Mouse (Mus musculus) common myeloid progenitor, adult 5-6 weeks (primary cell): ENCODE measurements at regions not wholly inside any gene's neighbourhood (a gene's known extent, or its start where the extent isn't known, plus 50 kb on each side); places are given as distances from the start of the nearest gene placed in this dataset.
A peak's percentile ranks its signal among the peaks of the same experiment; 100 is the strongest.

Source experiments
- ATAC-seq: replicated peaks from 2 replicates; pipeline ENCODE4 v1.8.0; 2016; ENCODE audit warnings: low read depth, mild to moderate bottlenecking, moderate TSS enrichment, inconsistent platforms; ENCODE audit not compliant: poor library complexity, severe bottlenecking

DNA sequence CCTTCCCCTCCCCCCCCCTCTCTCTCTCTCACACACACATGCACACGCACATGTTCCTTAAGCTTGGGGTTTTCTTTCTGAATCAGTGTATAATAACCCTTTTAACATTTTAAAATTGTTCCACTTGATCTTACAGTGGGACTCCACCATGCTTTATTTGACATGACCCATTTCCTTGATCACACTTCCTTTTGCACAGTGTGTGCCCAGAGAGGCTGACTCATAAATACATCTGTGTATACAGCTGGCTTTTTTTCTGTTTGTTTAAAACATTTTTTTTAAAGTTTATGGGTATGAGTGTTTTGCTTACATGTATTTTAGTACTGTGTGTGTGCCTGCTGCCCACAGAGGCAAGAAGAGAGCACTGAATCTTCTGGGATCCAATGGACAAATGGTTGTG is 202.7 kb upstream of the Meis1 start:
- no peak for ATAC-seq

DNA sequence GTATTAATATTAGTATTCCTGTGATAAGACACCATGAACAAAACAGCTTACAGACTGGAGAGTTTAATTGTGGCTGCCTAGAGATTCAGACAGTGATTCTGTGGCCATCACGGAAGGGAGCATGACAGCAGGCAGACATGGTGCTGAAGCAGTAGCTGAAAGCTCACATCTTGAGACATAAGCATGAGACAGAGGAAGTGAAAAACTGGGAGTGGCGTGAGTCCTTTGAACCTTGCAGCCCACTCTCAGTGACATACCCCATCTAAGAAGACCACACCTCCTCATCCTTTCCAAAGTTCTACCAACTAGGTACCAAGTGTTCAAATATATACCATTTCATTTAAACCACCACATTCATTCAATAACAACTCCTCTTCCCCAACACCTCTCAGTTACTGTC is 208.0 kb upstream of the Meis1 start:
- no peak for ATAC-seq

DNA sequence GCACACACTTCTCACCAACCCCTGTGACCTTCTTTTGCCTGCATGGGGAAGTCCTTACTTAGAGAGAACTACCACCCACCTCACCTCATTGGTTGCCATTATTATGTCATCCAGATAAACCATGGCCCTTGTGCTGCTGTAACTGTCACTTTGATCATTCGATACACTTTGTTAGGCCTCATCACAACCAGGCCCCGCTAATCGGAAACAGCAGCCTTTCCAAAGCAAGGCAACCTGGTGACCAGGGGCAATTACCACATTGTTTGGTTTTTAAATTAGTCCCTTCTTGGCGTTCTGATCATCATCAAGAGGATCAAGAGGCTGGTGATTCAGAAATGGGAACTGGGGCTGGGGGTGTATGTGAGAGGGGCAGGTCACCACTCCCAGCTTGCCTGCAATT is 208.9 kb upstream of the Meis1 start:
- no peak for ATAC-seq

DNA sequence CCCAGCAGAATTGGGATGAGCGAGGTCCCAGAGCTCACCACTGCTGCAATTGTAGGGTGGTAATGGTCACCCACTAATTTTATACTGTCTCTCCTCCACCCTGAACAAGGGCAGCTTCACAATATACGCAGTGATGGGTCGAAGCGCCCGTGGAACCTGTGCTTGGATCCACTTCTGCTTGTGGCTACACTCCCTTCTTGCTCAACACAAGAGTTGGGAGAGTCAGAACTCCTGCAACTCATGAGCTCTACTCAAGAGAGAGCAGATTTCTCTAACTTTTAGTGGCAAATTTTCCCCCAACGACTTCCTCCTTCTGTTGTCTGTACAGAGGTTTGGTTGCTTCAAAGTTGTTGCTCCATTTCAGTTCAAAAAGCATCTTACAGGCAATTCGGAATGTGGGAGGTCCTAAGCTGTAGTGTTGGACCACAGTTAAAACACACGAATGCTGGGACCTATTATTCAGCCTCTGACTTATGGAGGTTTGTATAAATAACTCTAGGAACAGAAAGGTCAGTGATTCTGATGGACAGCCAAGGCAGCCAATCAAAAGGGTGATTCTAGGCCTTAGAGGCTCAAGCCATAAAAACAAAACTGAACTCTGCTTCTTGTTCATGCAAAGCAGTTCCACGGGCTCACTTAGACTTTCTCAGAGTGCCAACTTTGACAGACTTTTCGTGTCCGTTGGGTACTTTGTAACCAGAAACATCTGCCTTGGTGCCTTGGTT is 227.8 kb upstream of the Meis1 start:
- peak; percentile 47 for ATAC-seq

DNA sequence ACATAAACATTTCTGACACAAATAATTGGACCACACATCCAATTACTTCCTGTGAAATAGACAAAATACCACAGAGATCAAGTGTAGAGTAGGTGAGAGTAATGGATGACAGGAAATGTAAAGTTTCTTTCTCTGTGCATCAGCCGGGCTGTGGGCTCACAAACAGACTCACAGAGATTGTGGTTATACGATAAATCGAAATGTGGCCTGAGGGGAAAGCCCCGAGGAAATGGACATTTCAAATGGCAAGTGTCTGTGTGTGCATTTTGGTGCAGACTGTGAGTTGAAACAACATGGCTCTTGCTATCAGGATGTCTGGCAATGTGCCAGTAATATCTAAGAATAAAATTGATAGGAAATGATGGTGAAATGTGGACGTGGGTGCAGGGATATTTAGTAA is 234.8 kb upstream of the Meis1 start:
- ATAC-seq = no peak

DNA sequence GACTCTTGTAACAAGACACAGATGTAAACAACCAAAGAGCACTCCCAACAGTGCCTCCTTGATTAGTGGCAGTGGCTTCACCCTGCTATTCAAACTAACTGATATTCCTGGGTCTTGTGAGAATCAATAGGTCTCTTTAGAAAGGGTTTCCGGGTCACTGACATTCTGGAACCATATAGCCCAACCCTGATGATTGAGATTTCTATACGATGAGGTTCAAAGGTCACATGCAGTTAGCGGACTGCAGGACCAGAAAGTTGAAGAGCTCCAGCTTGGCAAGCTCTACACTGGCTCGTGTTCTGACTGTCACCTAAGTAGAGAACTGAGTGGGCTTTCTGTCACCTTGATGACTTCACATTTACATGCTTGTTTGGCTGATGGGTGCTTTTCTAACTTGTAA is 235.4 kb upstream of the Meis1 start:
- no peak for ATAC-seq

DNA sequence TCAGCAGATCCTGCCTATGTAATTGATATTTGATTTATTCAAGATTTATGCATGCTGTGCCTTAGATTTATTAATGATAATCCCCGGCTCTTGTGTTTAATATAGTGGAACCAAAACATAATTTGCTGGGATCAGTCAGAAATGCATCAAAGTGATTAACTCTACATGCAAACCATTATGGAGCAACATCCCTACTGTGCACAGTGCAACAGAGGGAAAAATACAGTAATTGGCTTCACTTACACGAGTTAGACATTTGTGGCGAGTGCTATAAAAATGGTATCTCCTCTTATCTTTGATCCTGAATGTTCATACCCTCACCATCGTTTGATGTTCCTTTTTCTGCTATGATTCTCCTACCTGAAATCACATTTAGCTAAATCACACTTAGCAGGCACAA is 238.8 kb upstream of the Meis1 start:
- no peak for ATAC-seq

DNA sequence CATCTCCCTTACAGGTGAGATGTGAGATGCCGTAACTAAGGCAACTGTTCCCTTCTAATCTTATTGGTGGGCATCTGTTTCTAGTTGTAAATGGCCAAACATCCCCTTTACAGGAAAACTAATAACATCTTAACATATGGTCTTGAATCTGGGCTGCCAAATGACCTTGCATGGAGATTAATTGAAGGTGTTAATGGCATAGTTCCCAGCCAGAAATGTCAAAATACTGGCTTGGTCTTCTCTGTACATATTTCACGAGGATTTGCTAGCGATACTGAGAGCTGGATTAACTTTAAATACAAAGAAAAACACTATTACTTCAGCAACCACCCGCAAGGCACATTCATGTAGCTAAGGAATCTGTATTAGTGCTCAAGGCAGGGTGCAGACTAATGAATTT is 244.0 kb upstream of the Meis1 start:
- ATAC-seq = no peak

DNA sequence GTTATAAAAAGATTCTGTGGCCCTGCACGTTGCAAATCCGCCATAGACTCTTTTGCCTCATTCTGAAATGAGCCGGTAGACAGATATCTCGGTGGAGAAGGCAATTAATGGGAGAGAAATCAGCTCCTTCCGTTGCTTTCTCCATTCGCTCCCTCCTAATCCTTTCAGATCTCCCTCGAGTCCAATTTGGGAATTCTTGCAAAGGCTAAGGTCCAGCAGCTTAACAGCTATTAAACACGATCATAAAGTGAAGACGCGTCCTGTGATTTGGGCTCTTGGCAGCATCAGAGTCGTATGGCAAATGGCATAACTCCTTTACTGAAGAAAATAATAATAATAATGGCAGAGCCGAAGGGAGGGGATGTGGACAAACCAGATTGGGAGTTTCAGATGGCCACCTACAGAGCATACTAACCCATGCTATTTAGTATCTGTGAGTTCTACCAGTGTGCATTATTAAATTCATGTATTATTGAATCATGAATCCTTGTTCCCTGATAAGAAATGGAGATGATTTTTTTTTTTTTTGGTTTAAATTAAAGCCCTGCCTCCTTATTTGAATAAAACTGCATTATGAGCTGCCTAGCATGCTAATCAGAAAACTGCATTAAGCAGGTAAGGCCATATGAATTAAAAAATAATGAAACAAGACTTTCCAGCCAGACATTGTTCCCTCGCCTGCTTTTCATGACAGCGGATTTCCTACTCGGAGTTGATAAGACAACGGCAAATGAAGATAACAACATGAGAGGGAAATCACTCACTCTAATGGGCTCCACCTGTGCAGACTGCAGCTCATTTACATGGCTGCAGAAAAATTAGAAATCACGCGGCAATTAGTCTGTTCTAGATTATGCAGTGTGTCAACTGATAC is 246.2 kb upstream of the Meis1 start:
- no peak for ATAC-seq

DNA sequence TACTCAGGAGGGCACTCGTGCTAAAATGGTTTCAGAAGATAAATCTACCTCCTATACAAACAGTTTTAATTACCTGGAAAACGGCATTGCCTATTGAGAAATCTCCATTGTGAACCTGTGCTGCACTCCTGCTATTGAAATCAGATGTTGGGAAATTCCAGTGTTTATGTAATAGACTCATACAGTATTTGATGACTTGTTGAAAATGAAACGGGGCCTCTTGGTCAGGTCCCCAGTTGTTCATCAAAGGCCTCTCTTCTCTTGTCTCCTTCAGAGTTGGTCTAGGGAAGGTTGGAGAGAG is 246.8 kb upstream of the Meis1 start:
- no peak for ATAC-seq

DNA sequence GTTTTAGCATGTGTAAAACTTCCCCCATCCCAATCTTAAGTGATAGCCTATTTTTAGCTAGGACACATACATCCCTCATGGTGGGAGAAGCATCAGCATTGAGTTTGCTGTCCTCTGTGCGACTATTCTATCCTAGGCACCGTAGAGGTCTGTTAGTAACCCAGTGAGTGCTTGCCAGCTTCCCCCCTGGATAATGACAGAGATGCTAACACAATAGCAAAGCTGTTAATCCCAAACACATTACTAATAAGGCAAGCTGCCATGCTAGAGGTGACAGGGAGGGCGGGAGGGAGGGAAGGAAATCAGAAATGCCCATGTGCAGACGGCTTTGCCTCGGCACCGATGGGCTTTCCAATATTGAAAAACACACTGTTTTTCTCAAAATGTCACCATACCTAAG is 272.2 kb upstream of the Meis1 start:
- no peak for ATAC-seq

DNA sequence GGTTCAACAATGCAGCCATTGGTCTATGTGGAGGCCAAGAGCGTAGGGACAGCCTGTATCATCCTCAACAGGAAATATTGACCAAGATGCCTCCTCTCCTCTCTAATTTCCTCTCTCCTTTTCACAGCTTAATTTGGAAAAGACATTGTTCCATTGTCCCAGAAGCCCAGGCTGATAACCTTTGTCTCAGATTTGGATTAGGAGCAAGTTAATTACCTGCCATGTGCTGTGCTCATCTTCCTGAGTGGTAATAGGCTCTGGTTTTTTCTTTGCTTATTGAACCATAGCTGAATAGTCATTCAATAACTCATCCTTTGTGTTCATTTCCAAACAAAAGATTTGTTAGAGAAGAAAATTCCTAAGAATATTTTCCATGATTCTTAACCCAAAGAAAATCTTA is 280.6 kb upstream of the Meis1 start:
- ATAC-seq = no peak

DNA sequence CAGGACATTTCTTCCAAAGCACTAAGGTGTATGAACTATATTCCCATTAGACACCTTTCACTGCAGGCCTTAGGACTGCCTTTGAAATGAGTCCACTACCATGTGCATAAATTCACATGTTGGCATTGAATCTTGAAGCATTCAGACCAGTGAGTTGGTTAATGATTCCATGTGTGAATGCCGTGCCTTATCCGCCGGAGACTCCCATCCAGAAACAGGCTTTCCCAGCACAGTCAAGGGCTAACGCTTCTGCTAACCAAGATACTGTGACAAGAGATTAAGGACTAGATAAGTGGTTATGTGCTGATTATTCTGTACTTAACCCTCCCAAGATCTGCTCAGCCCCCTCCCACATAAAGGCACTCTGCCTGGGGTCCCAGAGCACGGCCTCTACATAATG is 287.9 kb upstream of the Meis1 start:
- ATAC-seq = no peak

DNA sequence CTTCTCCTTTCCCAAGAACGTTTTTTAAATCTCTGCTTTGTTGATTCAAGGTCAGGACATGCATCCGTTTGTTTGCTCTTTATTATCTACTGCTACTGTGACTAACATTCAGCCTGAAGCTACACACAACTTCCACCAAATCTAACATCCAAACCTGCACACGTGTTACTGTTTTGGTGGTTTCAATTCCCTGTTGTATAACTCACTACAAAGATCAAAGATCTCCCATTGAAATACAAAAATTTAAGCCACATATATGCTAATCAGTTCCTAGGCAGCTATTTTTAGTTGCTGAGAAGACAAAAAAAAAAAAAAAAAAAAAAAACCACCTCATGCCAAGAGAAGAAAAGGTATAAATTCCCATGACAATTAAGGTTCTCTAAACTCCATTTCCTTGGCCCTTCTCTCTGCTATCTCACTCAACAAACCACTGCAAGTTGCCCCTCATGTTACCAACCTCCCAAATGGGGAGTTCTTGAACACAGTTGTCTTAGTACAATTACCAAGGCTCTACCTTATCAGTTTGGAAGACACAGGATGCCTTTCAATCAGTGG is 312.0 kb upstream of the Meis1 start:
- ATAC-seq = no peak

DNA sequence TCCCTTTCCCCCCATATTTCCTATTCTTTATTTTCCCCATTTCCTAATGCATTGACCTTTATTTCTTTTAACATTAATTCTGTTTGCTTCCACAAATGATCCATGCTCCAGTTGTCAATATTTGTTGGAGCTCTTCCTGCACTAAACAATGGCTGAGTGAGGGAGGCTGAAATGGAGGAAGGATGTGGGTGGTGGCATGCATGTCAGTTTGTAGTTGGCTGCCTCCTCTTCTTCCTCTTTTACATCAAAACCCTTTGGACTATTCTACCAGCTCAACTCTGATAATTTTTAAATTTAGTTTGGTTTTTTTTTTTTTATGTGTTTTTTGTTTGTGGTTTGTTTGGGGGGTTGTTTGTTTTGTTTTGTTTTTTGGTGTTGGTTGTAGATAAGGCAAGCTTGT is 313.5 kb upstream of the Meis1 start:
- ATAC-seq = peak; percentile 93

DNA sequence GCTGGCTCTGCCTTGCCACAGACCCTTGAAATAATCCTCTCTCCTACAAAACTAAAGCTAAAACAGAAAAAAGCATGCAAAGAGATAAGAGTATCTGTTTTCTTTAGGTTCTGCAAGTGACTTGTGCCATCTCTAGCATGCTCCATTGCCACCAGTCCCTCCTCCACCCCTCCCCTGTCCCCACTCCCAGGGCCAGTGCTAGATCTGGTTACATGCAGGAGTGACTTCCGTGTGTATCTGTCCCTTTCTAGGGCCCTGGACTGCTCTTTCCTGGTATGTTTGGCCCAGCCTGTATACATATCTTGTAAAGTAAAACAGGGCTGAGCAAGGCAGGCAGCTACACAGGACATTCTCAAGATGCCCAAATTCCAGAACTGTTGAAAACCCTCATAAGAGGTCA is 313.9 kb upstream of the Meis1 start:
- 0 out of 2 replicates have a peak, but pooled peaks have one; percentile 4 for ATAC-seq

DNA sequence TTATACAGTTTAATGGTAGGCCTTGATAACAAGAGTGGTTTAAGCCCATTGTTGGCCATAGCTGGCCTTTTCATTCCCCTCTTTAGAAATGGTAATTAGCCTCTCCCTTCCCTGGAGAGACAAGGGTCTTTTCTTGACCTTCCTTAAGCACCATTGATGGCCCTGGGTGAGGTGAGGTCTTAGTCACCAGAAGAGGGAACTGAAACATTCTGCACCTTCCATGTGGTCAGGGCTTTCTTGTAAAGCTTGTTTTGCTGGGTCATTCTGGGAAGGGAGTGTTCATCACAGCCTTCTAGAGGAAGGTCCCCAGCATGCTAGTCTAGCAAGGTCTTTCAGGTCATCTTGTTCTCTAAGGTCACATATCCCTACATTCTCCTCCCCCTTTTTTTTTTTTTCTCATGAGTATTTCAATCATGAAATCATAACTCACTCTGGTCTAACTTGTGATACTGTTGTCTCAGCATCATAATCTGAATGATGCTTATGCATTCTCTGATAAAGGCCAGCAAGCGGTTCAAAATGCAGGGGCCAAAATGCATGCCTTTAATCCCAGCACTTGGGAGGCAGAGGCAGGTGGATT is 315.2 kb upstream of the Meis1 start:
- 0 out of 2 replicates have a peak, but pooled peaks have one; percentile 20 for ATAC-seq

DNA sequence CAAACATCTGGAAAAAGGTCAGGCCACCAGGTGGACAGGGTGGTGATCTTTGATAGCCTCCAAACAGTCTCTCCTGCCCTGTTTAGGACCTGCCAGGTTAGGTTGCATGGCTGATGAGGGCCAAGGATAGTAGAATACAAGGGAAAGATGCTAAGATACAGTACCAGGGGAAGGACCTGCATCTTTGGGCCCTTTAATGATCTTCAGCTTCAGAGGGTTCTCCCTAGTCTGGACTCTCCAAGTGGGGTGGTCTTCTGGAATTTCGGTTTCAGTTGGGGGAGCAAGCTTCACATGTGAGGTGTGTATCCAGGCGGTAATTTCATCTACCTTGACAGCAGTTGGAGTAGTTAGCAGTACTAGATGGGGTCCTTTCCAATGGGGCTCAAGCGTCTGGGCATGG is 316.6 kb upstream of the Meis1 start:
- no peak for ATAC-seq

DNA sequence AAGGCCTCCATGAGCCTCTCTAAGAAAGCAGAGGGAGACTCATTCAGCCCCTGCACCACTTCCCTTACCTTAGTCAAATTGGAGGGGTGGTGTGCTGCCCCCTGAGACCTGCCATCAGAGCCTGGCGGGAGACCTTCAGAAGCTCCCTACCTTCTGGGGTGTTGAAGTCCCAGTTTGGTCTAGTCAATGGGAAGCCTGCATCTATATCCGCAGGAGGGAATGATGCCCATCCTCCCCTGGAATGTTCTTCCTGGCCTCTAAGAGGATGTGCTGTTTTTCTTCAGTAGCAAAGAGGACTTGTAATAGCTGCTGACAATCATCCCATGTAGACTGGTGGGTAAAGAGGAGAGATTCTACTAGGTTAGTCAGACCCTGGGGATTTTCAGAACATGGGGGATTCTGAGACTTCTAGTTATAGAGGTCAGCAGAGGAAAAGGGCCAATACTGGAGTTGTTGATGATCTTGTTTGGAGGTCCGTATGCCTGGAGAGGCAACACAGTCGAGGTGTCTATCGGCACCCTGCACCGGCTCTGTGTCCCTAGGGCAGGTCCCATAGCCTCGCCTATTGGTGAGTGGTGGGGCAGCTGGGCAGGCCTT is 321.0 kb upstream of the Meis1 start:
- no peak for ATAC-seq

DNA sequence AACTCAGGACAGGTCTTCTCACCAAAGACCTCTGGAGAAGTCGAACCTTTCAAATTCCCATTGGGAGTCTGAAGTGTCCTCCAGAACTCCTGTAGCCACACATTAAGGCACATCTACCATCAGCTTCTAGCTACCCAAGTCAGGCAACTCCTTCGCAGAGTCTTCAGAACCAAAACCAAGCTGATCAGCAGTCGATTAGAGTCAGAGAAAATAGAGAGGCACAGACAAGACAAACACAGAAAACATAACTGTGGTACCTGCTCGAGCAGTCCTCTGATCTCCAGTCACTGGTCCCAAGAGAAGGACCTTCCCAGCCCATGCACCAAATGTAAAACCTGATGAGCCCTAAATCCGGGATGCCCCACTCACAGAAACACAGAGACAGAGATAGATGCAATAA is 322.1 kb upstream of the Meis1 start:
- ATAC-seq = no peak

DNA sequence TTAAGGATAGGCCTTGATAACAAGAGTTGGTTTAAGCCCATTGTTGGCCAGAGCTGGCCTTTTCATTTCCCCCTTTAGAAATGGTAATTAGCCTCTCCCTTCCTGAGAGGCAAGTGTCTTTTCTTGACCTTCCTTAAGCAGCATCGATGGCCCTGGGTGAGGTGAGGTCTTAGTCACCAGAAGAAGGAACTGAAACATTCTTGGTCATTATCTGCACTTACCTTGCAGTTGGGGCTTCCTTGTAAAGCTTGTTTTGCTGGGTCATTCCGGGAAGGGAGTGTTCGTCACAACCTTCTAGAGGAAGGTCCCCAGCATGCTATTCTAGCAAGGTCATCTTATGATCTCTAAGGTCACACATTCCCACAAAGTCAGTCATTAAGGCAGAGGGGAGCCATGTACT is 322.6 kb upstream of the Meis1 start:
- ATAC-seq = no peak
